ENCODE assay signal across 14 mouse cellular contexts in genomic region chr19:44760259-44761131, GRCm38 (mm10). TPM values are rescaled to one million over a fixed set of nuclear protein-coding genes. Genes with fewer than 3 reads are reported as not detected.
DNase-seq lines count a peak whose midpoint lies in the region; ATAC-seq and TF ChIP-seq lines count a peak whose summit lies in the region.
"Had no signal": no experiment of that assay in that cellular context is flagged by ENCODE, and none has a peak within 500 bp of the region (broad histone marks: within the 10 kb centered on the region; RNA-seq: fewer than 3 reads in every experiment).

No protein-coding gene starts in this region.

- no peak for DNase-seq in kidney, postnatal 10 days
- DNase-seq in lung, adult 2 months: no peak
- DNase-seq: adrenal gland, postnatal 36 days; heart, adult 11 months; right cerebral cortex, postnatal 25 days had no signal

- no peak for TF ChIP-seq POLR2A in lung, adult 2 months (IDR thresholded peaks at IDR 0.05; ENCODE audit: borderline replicate concordance, extremely low read depth, low read depth, low read length)

- H3K27ac ChIP-seq in kidney, embryonic 15.5 days: peak overlapping the region; percentile 82
- H3K27ac ChIP-seq in embryonic facial prominence, embryonic 12.5 days: no peak overlapping the region
- peak overlapping the region; percentile 55 for H3K27ac ChIP-seq in kidney, embryonic 16.5 days (ENCODE audit: low read length)
- peak overlapping the region; percentile 73 for H3K27ac ChIP-seq in neural tube, embryonic 14.5 days (ENCODE audit: low read depth, low read length)
- H3K27ac ChIP-seq: layer of hippocampus, adult 2 months had no signal

- peaks cover 81% of the 10 kb centered on the region for H3K27me3 ChIP-seq in kidney, embryonic 15.5 days
- H3K27me3 ChIP-seq in embryonic facial prominence, embryonic 12.5 days: peaks cover 94% of the 10 kb centered on the region
- peaks cover 48% of the 10 kb centered on the region for H3K27me3 ChIP-seq in kidney, embryonic 16.5 days (ENCODE audit: insufficient read depth, low read length)
- H3K27me3 ChIP-seq in neural tube, embryonic 14.5 days (ENCODE audit: control insufficient read depth, insufficient read depth, low read length): peaks cover 30% of the 10 kb centered on the region

- H3K4me2 ChIP-seq in kidney, embryonic 15.5 days: peak overlapping the region; percentile 78
- no peak overlapping the region for H3K4me2 ChIP-seq in embryonic facial prominence, embryonic 12.5 days (replicated peaks)
- peak overlapping the region; percentile 69 for H3K4me2 ChIP-seq in kidney, embryonic 16.5 days (replicated peaks; ENCODE audit: low read depth, low read length)
- H3K4me2 ChIP-seq in neural tube, embryonic 14.5 days (ENCODE audit: low read depth, low read length): peak overlapping the region; percentile 51

- peaks cover 60% of the 10 kb centered on the region for H3K4me1 ChIP-seq in kidney, embryonic 15.5 days
- peaks cover 17% of the 10 kb centered on the region for H3K4me1 ChIP-seq in embryonic facial prominence, embryonic 12.5 days
- peaks cover 30% of the 10 kb centered on the region for H3K4me1 ChIP-seq in kidney, embryonic 16.5 days (ENCODE audit: insufficient read depth, low read length)
- peaks cover 12% of the 10 kb centered on the region for H3K4me1 ChIP-seq in neural tube, embryonic 14.5 days (ENCODE audit: control insufficient read depth, insufficient read depth, low read length)
- no peaks in the 10 kb centered on the region for H3K4me1 ChIP-seq in lung, adult 2 months (ENCODE audit: control insufficient read depth, insufficient read depth, low read length)

- no peak for ATAC-seq in kidney, embryonic 15.5 days (replicated peaks; ENCODE audit: low FRiP score)
- no peak for ATAC-seq in embryonic facial prominence, embryonic 12.5 days (ENCODE audit: insufficient number of reproducible peaks, insufficient read depth, low FRiP score, low TSS enrichment)
- ATAC-seq in kidney, embryonic 16.5 days (ENCODE audit: low FRiP score, low TSS enrichment): no peak
- ATAC-seq in neural tube, embryonic 14.5 days (ENCODE audit: low read depth): no peak
- no peak for ATAC-seq in megakaryocyte, adult 5-6 weeks (ENCODE audit: poor library complexity, severe bottlenecking)

- H3K36me3 ChIP-seq in kidney, embryonic 15.5 days: peaks cover 27% of the 10 kb centered on the region
- H3K36me3 ChIP-seq in embryonic facial prominence, embryonic 12.5 days: no peaks in the 10 kb centered on the region
- peaks cover 9% of the 10 kb centered on the region for H3K36me3 ChIP-seq in kidney, embryonic 16.5 days (ENCODE audit: insufficient read depth, low read length)
- H3K36me3 ChIP-seq in neural tube, embryonic 14.5 days (ENCODE audit: control insufficient read depth, insufficient read depth, low read length): no peaks in the 10 kb centered on the region

- WGBS in kidney, embryonic 15.5 days: under 1% methylated on average over 39 of the region's 39 CpGs
- WGBS in embryonic facial prominence, embryonic 12.5 days: 2% methylated on average over 39 of the region's 39 CpGs
- WGBS in kidney, embryonic 16.5 days: under 1% methylated on average over 39 of the region's 39 CpGs
- WGBS in neural tube, embryonic 14.5 days: under 1% methylated on average over 39 of the region's 39 CpGs
- 2% methylated on average over 39 of the region's 39 CpGs for WGBS in lung, adult 2 months

- peak overlapping the region; percentile 91 for H3K9ac ChIP-seq in kidney, embryonic 15.5 days
- no peak overlapping the region for H3K9ac ChIP-seq in embryonic facial prominence, embryonic 12.5 days
- peak overlapping the region; percentile 91 for H3K9ac ChIP-seq in kidney, embryonic 16.5 days (replicated peaks; ENCODE audit: low read length)
- H3K9ac ChIP-seq in neural tube, embryonic 14.5 days (replicated peaks; ENCODE audit: low read depth, low read length): peak overlapping the region; percentile 75

- H3K4me3 ChIP-seq in kidney, embryonic 15.5 days (replicated peaks): peak overlapping the region; percentile 74
- H3K4me3 ChIP-seq in embryonic facial prominence, embryonic 12.5 days: 0 out of 2 replicates have a peak overlapping the region, but pooled peaks have one; percentile 0
- peak overlapping the region; percentile 73 for H3K4me3 ChIP-seq in kidney, embryonic 16.5 days (ENCODE audit: low read length)
- H3K4me3 ChIP-seq in neural tube, embryonic 14.5 days (ENCODE audit: low read depth, low read length): peak overlapping the region; percentile 51
- no peak overlapping the region for H3K4me3 ChIP-seq in lung, adult 2 months (replicated peaks; ENCODE audit: extremely low read depth, low read depth, low read length)
- H3K4me3 ChIP-seq: layer of hippocampus, adult 2 months had no signal

- H3K9me3 ChIP-seq in kidney, embryonic 15.5 days (replicated peaks): no peaks in the 10 kb centered on the region
- no peaks in the 10 kb centered on the region for H3K9me3 ChIP-seq in embryonic facial prominence, embryonic 12.5 days
- H3K9me3 ChIP-seq in kidney, embryonic 16.5 days (ENCODE audit: low read length): no peaks in the 10 kb centered on the region
- H3K9me3 ChIP-seq in neural tube, embryonic 14.5 days (ENCODE audit: control insufficient read depth, low read length): no peaks in the 10 kb centered on the region

- no peak for TF ChIP-seq CTCF in lung, adult 2 months (IDR thresholded peaks at IDR 0.05; ENCODE audit: insufficient read depth, low read length)

RNA-seq across cellular contexts. Expression of gene Pax2, which starts 4.7 kb away (rescaled TPM):
- polyA plus RNA-seq in kidney, embryonic 15.5 days (2015; fragmentation: Nextera tagmentation; extraction: Ambion mirVana): 34.6 and 36.9 TPM in 2 replicates
- polyA plus RNA-seq in embryonic facial prominence, embryonic 12.5 days (2016; fragmentation: Nextera tagmentation; extraction: Ambion mirVana): 0.55 and 0.95 TPM in 2 replicates
- 23.8 and 33.2 TPM in 2 replicates for polyA plus RNA-seq in kidney, embryonic 16.5 days (2015; fragmentation: Nextera tagmentation; extraction: Ambion mirVana)
- 23.8 and 27.0 TPM in 2 replicates for polyA plus RNA-seq in neural tube, embryonic 14.5 days (2014; fragmentation: Nextera tagmentation; extraction: Ambion mirVana)
- total RNA-seq in megakaryocyte, adult 5-6 weeks (2015): not detected in 2 replicates
- total RNA-seq in megakaryocyte, adult 5-6 weeks (2017): not detected in 2 replicates
- polyA plus RNA-seq in lung, adult 2 months (2012; rRNA removed): not detected in 2 replicates
- total RNA-seq: adrenal gland, postnatal 36 days; megakaryocyte progenitor cell, adult 5-6 weeks had no signal
- polyA plus RNA-seq: liver, embryonic 16.5 days; stomach, embryonic 16.5 days had no signal

Comparison
In these comparisons a context has a peak if more than half of its experiments do, and no peak if none do; other contexts are left out.
1. RNA of gene Pax2, which starts 4.7 kb away (polyA plus RNA-seq): 34.6 to 36.9 TPM in kidney, embryonic 15.5 days, 23.8 to 27.0 TPM in neural tube, embryonic 14.5 days and 23.8 to 33.2 TPM in kidney, embryonic 16.5 days; 0.55 to 0.95 TPM in embryonic facial prominence, embryonic 12.5 days and not detected in lung, adult 2 months; every median in the first group is over 10 times any median in the second.